Mouse (Mus musculus) heart, embryonic 14.5 days (tissue): ENCODE data around the gene Ppip5k2. TPM values are rescaled to one million over a fixed set of nuclear protein-coding genes. Genes with fewer than 3 reads are reported as not detected.
A peak's percentile ranks its signal among the peaks of the same experiment; 100 is the strongest.

Experiments used
- ATAC-seq: fragments of 200-750 bp; cut with Nextera tagmentation; 2 replicates; pipeline ENCODE4 v1.8.0; 2017; ENCODE audit warnings: low read depth, moderate TSS enrichment; ENCODE audit not compliant: insufficient number of reproducible peaks, insufficient read depth, low FRiP score
- H3K27ac ChIP-seq, 2 experiments: fragments of 200-500 bp in 1 of 2; fragments of 300-500 bp in 1 of 2; sonication (generic) in 1 of 2; replicated peaks in 1 of 2; 2 replicates each; pipeline ENCODE4 v1.5.1; 2012 to 2014; ENCODE audit warnings: low read depth in 2 of 2, low read length in 2 of 2, control low read depth in 1 of 2, mild to moderate bottlenecking in 1 of 2, mixed read lengths in 1 of 2; ENCODE audit not compliant: control insufficient read depth in 1 of 2, insufficient read depth in 1 of 2
- H3K27me3 ChIP-seq: fragments of 300-500 bp; sonication (generic); 2 replicates; pipeline ENCODE4 v1.6.1; 2014; ENCODE audit warnings: mild to moderate bottlenecking, low read length, control low read depth; ENCODE audit not compliant: control insufficient read depth, insufficient read depth
- H3K36me3 ChIP-seq: fragments of 300-500 bp; sonication (generic); 2 replicates; pipeline ENCODE4 v1.6.1; 2014; ENCODE audit warnings: mild to moderate bottlenecking, control low read depth, low read length, mixed read lengths; ENCODE audit not compliant: control insufficient read depth, insufficient read depth
- H3K4me1 ChIP-seq, 2 experiments: fragments of 200-500 bp in 1 of 2; fragments of 300-500 bp in 1 of 2; sonication (generic) in 1 of 2; 2 replicates each; pipeline ENCODE4 v1.6.1; 2012 to 2014; ENCODE audit warnings: low read length in 2 of 2, control low read depth in 1 of 2, mixed read lengths in 1 of 2; ENCODE audit not compliant: control insufficient read depth in 2 of 2, insufficient read depth in 2 of 2
- H3K4me2 ChIP-seq: fragments of 300-500 bp; sonication (generic); 2 replicates; pipeline ENCODE4 v1.6.1; 2014; ENCODE audit warnings: mild to moderate bottlenecking, low read length
- H3K4me3 ChIP-seq, 2 experiments: fragments of 200-500 bp in 1 of 2; fragments of 300-500 bp in 1 of 2; sonication (generic) in 1 of 2; 2 replicates each; pipeline ENCODE4 v1.5.1; 2012 to 2014; ENCODE audit warnings: low read length in 2 of 2, mild to moderate bottlenecking in 2 of 2, control low read depth in 1 of 2, low read depth in 1 of 2, moderate library complexity in 1 of 2; ENCODE audit not compliant: control insufficient read depth in 1 of 2, insufficient read depth in 1 of 2
- H3K9ac ChIP-seq: fragments of 300-500 bp; sonication (generic); 2 replicates; pipeline ENCODE4 v1.6.1; 2014; ENCODE audit warnings: mild to moderate bottlenecking, low read length
- H3K9me3 ChIP-seq: fragments of 300-500 bp; sonication (generic); 2 replicates; pipeline ENCODE4 v1.6.1; 2016; ENCODE audit warnings: low read length, control low read depth; ENCODE audit not compliant: control insufficient read depth
- WGBS: fragments of 180-500 bp; shearing (Covaris S2); extraction: QIAGEN DNeasy Blood & Tissue Kit; methylation state at CpG from one replicate; pipeline ENCODE4 v1.1.7; 2014; 5-methylcytosine and 5-hydroxymethylcytosine counted together
- polyA plus RNA-seq: library from polyadenylated mRNA; unstranded; fragments of >200 nt; fragmentation: Nextera tagmentation; extraction: Ambion mirVana; gene quantifications from 2 replicates; pipeline ENCODE4 v1.2.1, GENCODE M21; 2014

Gene Ppip5k2
- 61.7 and 72.4 TPM in 2 replicates for polyA plus RNA-seq

GRCm38 (mm10) chr1:97769904-97770753 is at the start of gene Ppip5k2, which contains the start of gene Gin1:
Ppip5k2 (minus strand) TSS chr1:97770411.
Gin1 (plus strand) TSS chr1:97770172.
- peaks cover 0 to 15% of the 10 kb centered on the region in 2 experiments; a peak in 3 of 4 replicates for H3K4me1 ChIP-seq
- peak within 1 kb of the TSS; percentile 75 for H3K4me2 ChIP-seq
- H3K9ac ChIP-seq: peak within 1 kb of the TSS; percentile 97
- no peaks in the 10 kb centered on the region for H3K36me3 ChIP-seq
- H3K9me3 ChIP-seq: no peaks in the 10 kb centered on the region
- H3K27me3 ChIP-seq: no peaks in the 10 kb centered on the region
- WGBS: under 1% methylated on average over 66 of the region's 66 CpGs
- peak; percentile 98 for ATAC-seq
- H3K27ac ChIP-seq: peak within 1 kb of the TSS; percentile 87 to 98
- H3K4me3 ChIP-seq: peak within 1 kb of the TSS; percentile 90 to 96

- Histone ChIP-seq H3K9me3 (no peaks in the 10 kb centered on the region), H3K27ac (no peak overlapping the region), H3K4me3 (no peak overlapping the region), H3K4me1 (no peaks in the 10 kb centered on the region), H3K27me3 (no peaks in the 10 kb centered on the region), H3K4me2 (no peak overlapping the region), H3K36me3 (no peaks in the 10 kb centered on the region), H3K9ac (no peak overlapping the region)
- ATAC-seq: no peak
- 31% methylated on average over 2 of the region's 2 CpGs for WGBS
Observed at GRCm38 (mm10) chr1:97809255-97809912, 39.2 kb upstream of the Ppip5k2 start.

GRCm38 (mm10) chr1:97804520-97804919 is 34.3 kb upstream of the Ppip5k2 start:
- no peaks in the 10 kb centered on the region for H3K27me3 ChIP-seq
- no peak for ATAC-seq

GRCm38 (mm10) chr1:97802207-97802902 is 32.1 kb upstream of the Ppip5k2 start:
- 36% methylated on average over 4 of the region's 4 CpGs for WGBS
- Histone ChIP-seq H3K9ac (no peak overlapping the region), H3K27ac (no peak overlapping the region), H3K4me3 (no peak overlapping the region), H3K36me3 (no peaks in the 10 kb centered on the region), H3K27me3 (no peaks in the 10 kb centered on the region), H3K4me2 (peak overlapping the region; percentile 17), H3K9me3 (peaks cover 4% of the 10 kb centered on the region; the same call in 1 of the 2 replicates), H3K4me1 (peaks cover 0 to 2% of the 10 kb centered on the region in 2 experiments; a peak in 1 of 4 replicates)
- ATAC-seq: no peak

More at GRCm38 (mm10) chr1:97804520-97804919, 34.3 kb upstream of the Ppip5k2 start:
- no peak overlapping the region for H3K4me3 ChIP-seq
- H3K36me3 ChIP-seq: no peaks in the 10 kb centered on the region
- peaks cover 0 to 2% of the 10 kb centered on the region in 2 experiments; a peak in 1 of 4 replicates for H3K4me1 ChIP-seq
- H3K4me2 ChIP-seq: no peak overlapping the region
- no peak overlapping the region for H3K9ac ChIP-seq
- H3K27ac ChIP-seq: no peak overlapping the region
- H3K9me3 ChIP-seq: peaks cover 4% of the 10 kb centered on the region; the same call in 1 of the 2 replicates

- Histone ChIP-seq H3K9ac (no peak overlapping the region), H3K9me3 (peaks cover 4% of the 10 kb centered on the region; the same call in 1 of the 2 replicates), H3K4me2 (no peak overlapping the region), H3K36me3 (no peaks in the 10 kb centered on the region), H3K4me1 (0 out of 4 replicates have a peak, but pooled peaks cover 0 to 3% of the 10 kb centered on the region in 2 experiments), H3K4me3 (no peak overlapping the region), H3K27ac (no peak overlapping the region), H3K27me3 (no peaks in the 10 kb centered on the region)
- WGBS: 46% methylated on average over 9 of the region's 9 CpGs
- ATAC-seq: no peak
Observed at GRCm38 (mm10) chr1:97795936-97796335, 25.7 kb upstream of the Ppip5k2 start.

- no peak overlapping the region for H3K9ac ChIP-seq
- 91% methylated on average over 3 of the region's 3 CpGs for WGBS
- no peak overlapping the region for H3K4me2 ChIP-seq
- ATAC-seq: no peak
- H3K9me3 ChIP-seq: no peaks in the 10 kb centered on the region
- H3K4me3 ChIP-seq: no peak overlapping the region
- H3K36me3 ChIP-seq: no peaks in the 10 kb centered on the region
- no peaks in the 10 kb centered on the region for H3K27me3 ChIP-seq
- H3K4me1 ChIP-seq: 0 out of 4 replicates have a peak, but pooled peaks cover 0 to 3% of the 10 kb centered on the region in 2 experiments
- no peak overlapping the region for H3K27ac ChIP-seq
Observed at GRCm38 (mm10) chr1:97794110-97794509, 23.9 kb upstream of the Ppip5k2 start.

- Histone ChIP-seq H3K4me2 (peak overlapping the region; percentile 41; the same call in 1 of the 2 replicates), H3K27me3 (no peaks in the 10 kb centered on the region), H3K36me3 (0 out of 2 replicates have a peak, but pooled peaks cover 12% of the 10 kb centered on the region), H3K9me3 (no peaks in the 10 kb centered on the region), H3K4me1 (0 out of 4 replicates have a peak, but pooled peaks cover 0 to 3% of the 10 kb centered on the region in 2 experiments), H3K4me3 (no peak overlapping the region), H3K9ac (no peak overlapping the region), H3K27ac (peak overlapping the region; percentile 62 to 73; a peak in 3 of 4 replicates)
- WGBS: 19% methylated on average over 2 of the region's 2 CpGs
- no peak for ATAC-seq
Observed at GRCm38 (mm10) chr1:97788490-97788889, 18.3 kb upstream of the Ppip5k2 start.
